Mouse (Mus musculus): ENCODE results near the gene Pdgfd.

DNA sequence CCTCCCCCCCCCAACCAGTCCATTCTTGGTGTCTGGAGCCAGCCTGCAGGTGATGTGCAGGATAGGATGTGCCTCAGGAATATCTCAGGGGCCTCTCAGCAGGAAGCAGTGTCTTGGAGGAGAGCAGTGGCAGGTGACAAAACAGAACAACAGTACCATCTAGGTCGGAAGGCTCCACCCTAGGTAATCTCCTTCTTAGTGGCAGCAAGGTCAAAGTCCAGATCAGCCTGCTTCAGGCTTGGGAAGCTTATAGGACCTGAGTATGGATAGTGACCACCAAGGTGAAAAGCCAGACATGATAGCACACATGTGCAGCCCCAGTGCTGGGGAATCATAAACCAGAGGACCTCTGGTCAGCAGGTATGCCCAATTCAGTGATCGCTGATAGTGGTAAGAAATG is 169.5 kb downstream of the Pdgfd start:
- TF ChIP-seq EP300 (IDR thresholded peaks at IDR 0.05; ENCODE audit: low read depth) = no peak
- no peak for TF ChIP-seq CTCF (IDR thresholded peaks at IDR 0.05; ENCODE audit: low read depth)

Data from liver, postnatal 0 days (tissue).